In genomic region chr11:88481602-88482161, GRCm38 (mm10) we compare ENCODE assay signal across 9 mouse cellular contexts.
A peak's percentile ranks its signal among the peaks of the same experiment; 100 is the strongest.
DNase-seq lines count a peak whose midpoint lies in the region; ATAC-seq and TF ChIP-seq lines count a peak whose summit lies in the region.
"Had no signal": no experiment of that assay in that cellular context is flagged by ENCODE, and none has a peak within 500 bp of the region (broad histone marks: within the 10 kb centered on the region; RNA-seq: fewer than 3 reads in every experiment).

No protein-coding gene starts in this region.

- H3K9me3 ChIP-seq in heart, embryonic 10.5 days = no peaks in the 10 kb centered on the region
- H3K9me3 ChIP-seq in kidney, embryonic 16.5 days (ENCODE audit: low read length) = no peaks in the 10 kb centered on the region
- H3K9me3 ChIP-seq: liver, embryonic 15.5 days had no signal

- no peaks in the 10 kb centered on the region for H3K27me3 ChIP-seq in heart, embryonic 10.5 days (ENCODE audit: insufficient read depth, poor library complexity, severe bottlenecking)
- H3K27me3 ChIP-seq in thymus, adult 2 months (ENCODE audit: control insufficient read depth, insufficient read depth, low read length) = no peaks in the 10 kb centered on the region
- H3K27me3 ChIP-seq in kidney, embryonic 16.5 days (ENCODE audit: insufficient read depth, low read length) = no peaks in the 10 kb centered on the region
- H3K27me3 ChIP-seq: liver, embryonic 15.5 days had no signal

- TF ChIP-seq CTCF in thymus, adult 2 months (IDR thresholded peaks at IDR 0.05; ENCODE audit: borderline replicate concordance, control insufficient read depth, extremely low read depth, insufficient read depth, low read length, poor library complexity) = no peak

- DNase-seq in heart, embryonic 10.5 days (ENCODE audit: low spot score) = peak; percentile 80
- no peak for DNase-seq in heart, postnatal 14 days
- peak; percentile 18 for DNase-seq in thymus, adult 2 months
- no peak for DNase-seq in thymus, adult 18-20 months
- peak; percentile 77 for DNase-seq in retina, embryonic 14.5 days (ENCODE audit: low spot score)
- DNase-seq in urinary bladder, postnatal 36 days (ENCODE audit: low spot score in 2 of 2) = no peak
- DNase-seq in urinary bladder, adult 2 months (ENCODE audit: low spot score) = no peak

- H3K36me3 ChIP-seq in heart, embryonic 10.5 days = peaks cover 12% of the 10 kb centered on the region
- H3K36me3 ChIP-seq in thymus, adult 2 months (ENCODE audit: control insufficient read depth, insufficient read depth, low read length) = no peaks in the 10 kb centered on the region
- peaks cover 3% of the 10 kb centered on the region; the same call in 1 of the 2 replicates for H3K36me3 ChIP-seq in kidney, embryonic 16.5 days (ENCODE audit: insufficient read depth, low read length)
- H3K36me3 ChIP-seq: liver, embryonic 15.5 days had no signal

- peak overlapping the region; percentile 24; the same call in 1 of the 2 replicates for H3K4me3 ChIP-seq in heart, embryonic 10.5 days
- H3K4me3 ChIP-seq in thymus, adult 2 months (ENCODE audit: control insufficient read depth, insufficient read depth, low read length) = no peak overlapping the region
- no peak overlapping the region for H3K4me3 ChIP-seq in kidney, embryonic 16.5 days (ENCODE audit: low read length)
- H3K4me3 ChIP-seq: liver, embryonic 15.5 days had no signal

- intact Hi-C loops in heart, postnatal 14 days (cut with DNase I) = no loop called here

- peak; percentile 29; the same call in 1 of the 2 replicates for ATAC-seq in kidney, embryonic 16.5 days (ENCODE audit: low FRiP score, low TSS enrichment)

- H3K9ac ChIP-seq in kidney, embryonic 16.5 days (replicated peaks; ENCODE audit: low read length) = no peak overlapping the region; the same call in 1 of the 2 replicates
- H3K9ac ChIP-seq: liver, embryonic 15.5 days had no signal

- peaks cover 78% of the 10 kb centered on the region for H3K4me1 ChIP-seq in heart, embryonic 10.5 days
- peaks cover 10% of the 10 kb centered on the region for H3K4me1 ChIP-seq in thymus, adult 2 months (replicated peaks; ENCODE audit: control insufficient read depth, insufficient read depth, low read length)
- H3K4me1 ChIP-seq in kidney, embryonic 16.5 days (ENCODE audit: insufficient read depth, low read length) = peaks cover 34% of the 10 kb centered on the region

- H3K4me2 ChIP-seq in kidney, embryonic 16.5 days (replicated peaks; ENCODE audit: low read depth, low read length) = no peak overlapping the region
- H3K4me2 ChIP-seq: liver, embryonic 15.5 days had no signal

- WGBS in heart, embryonic 10.5 days = 64% methylated on average over 7 of the region's 7 CpGs
- WGBS in thymus, adult 2 months = 63% methylated on average over 7 of the region's 7 CpGs
- WGBS in kidney, embryonic 16.5 days = 67% methylated on average over 7 of the region's 7 CpGs

- no peak for TF ChIP-seq POLR2A in thymus, adult 2 months (IDR thresholded peaks at IDR 0.05; ENCODE audit: control insufficient read depth, extremely low read depth, insufficient read depth, low read length, poor library complexity)

- H3K27ac ChIP-seq in heart, embryonic 10.5 days = peak overlapping the region; percentile 80
- H3K27ac ChIP-seq in thymus, adult 2 months (ENCODE audit: control insufficient read depth, insufficient read depth, low read length) = no peak overlapping the region
- H3K27ac ChIP-seq in kidney, embryonic 16.5 days (ENCODE audit: low read length) = peak overlapping the region; percentile 66; the same call in 1 of the 2 replicates
- H3K27ac ChIP-seq: liver, embryonic 15.5 days had no signal

Comparison
In these comparisons a context has a peak if more than half of its experiments do, and no peak if none do; other contexts are left out.
1. DNase-seq: peak in heart, embryonic 10.5 days (single experiment), thymus, adult 2 months (single experiment) and retina, embryonic 14.5 days (single experiment); none in heart, postnatal 14 days (0 of 2), thymus, adult 18-20 months (0 of 2), urinary bladder, postnatal 36 days (0 of 2) and urinary bladder, adult 2 months (single experiment).